Mouse (Mus musculus): Measurements from ENCODE around the gene Vmn2r82. TPM values are rescaled to one million over a fixed set of nuclear protein-coding genes. Genes with fewer than 3 reads are reported as not detected.

The Vmn2r82 gene
- total and polyA plus RNA-seq, 3 experiments, result not detected

Other genes with a start within 250 kb of the Vmn2r82 start
- not detected in 2 replicates for gene Vmn2r80, start 207.8 kb upstream of the Vmn2r82 start, total RNA-seq (2012; rRNA removed)
- gene Vmn2r80, start 207.8 kb upstream of the Vmn2r82 start, polyA plus RNA-seq (2012; ENCODE audit: insufficient read depth in 1 of 2, insufficient read length in 2 of 2, low read depth in 1 of 2, low replicate concordance in 2 of 2, missing spikeins in 1 of 2), result not detected
- not detected in 2 replicates for gene Vmn2r81, start 108.8 kb upstream of the Vmn2r82 start, total RNA-seq (2012; rRNA removed)
- not detected for gene Vmn2r81, start 108.8 kb upstream of the Vmn2r82 start, polyA plus RNA-seq (2012; ENCODE audit: insufficient read depth in 1 of 2, insufficient read length in 2 of 2, low read depth in 1 of 2, low replicate concordance in 2 of 2, missing spikeins in 1 of 2)
- gene Vmn2r83, start 112.2 kb downstream of the Vmn2r82 start, total RNA-seq (2012; rRNA removed), result not detected in 2 replicates
- gene Vmn2r83, start 112.2 kb downstream of the Vmn2r82 start, polyA plus RNA-seq (2012; ENCODE audit: insufficient read depth in 1 of 2, insufficient read length in 2 of 2, low read depth in 1 of 2, low replicate concordance in 2 of 2, missing spikeins in 1 of 2), result not detected
- 25.5 and 26.0 TPM in 2 replicates for gene Plpp2, start 177.3 kb downstream of the Vmn2r82 start, total RNA-seq (2012; rRNA removed)
- 10 to 100 TPM in 1 of 2 experiments, not detected in 1; 32.8 TPM for gene Plpp2, start 177.3 kb downstream of the Vmn2r82 start, polyA plus RNA-seq (2012; ENCODE audit: insufficient read depth in 1 of 2, insufficient read length in 2 of 2, low read depth in 1 of 2, low replicate concordance in 2 of 2, missing spikeins in 1 of 2)
- 19.8 and 24.8 TPM in 2 replicates for gene Mier2, start 198.7 kb downstream of the Vmn2r82 start, total RNA-seq (2012; rRNA removed)
- 10 to 100 TPM in 1 of 2 experiments, not detected in 1; 36.2 TPM for gene Mier2, start 198.7 kb downstream of the Vmn2r82 start, polyA plus RNA-seq (2012; ENCODE audit: insufficient read depth in 1 of 2, insufficient read length in 2 of 2, low read depth in 1 of 2, low replicate concordance in 2 of 2, missing spikeins in 1 of 2)
- not detected in 2 replicates for gene Theg, start 230.8 kb downstream of the Vmn2r82 start, total RNA-seq (2012; rRNA removed)
- not detected for gene Theg, start 230.8 kb downstream of the Vmn2r82 start, polyA plus RNA-seq (2012; ENCODE audit: insufficient read depth in 1 of 2, insufficient read length in 2 of 2, low read depth in 1 of 2, low replicate concordance in 2 of 2, missing spikeins in 1 of 2)